8 mouse cellular contexts compared by ENCODE assay signal in the genomic region with DNA sequence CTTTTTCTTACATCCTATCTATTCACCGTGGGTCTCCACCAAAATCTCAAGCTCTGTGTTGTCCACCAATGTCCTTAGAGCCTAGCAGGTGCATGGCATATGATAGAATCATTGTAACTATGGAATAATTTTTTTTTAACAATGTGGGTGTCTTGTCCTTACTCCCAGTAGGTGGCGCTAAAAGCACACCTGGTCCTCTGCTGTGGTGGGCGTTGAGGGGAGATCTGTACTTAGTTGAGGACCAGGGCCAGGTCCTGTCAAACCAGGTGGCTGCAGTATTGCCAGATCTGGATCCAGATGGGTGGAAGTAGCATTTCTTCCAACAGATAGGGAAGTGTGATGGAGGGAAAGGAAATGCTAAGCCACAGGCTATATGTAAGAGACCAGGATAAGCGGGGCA. TPM values are rescaled to one million over a fixed set of nuclear protein-coding genes. Genes with fewer than 3 reads are reported as not detected.
DNase-seq lines count a peak whose midpoint lies in the region; ATAC-seq and TF ChIP-seq lines count a peak whose summit lies in the region.
"Had no signal": no experiment of that assay in that cellular context is flagged by ENCODE, and none has a peak within 500 bp of the region (broad histone marks: within the 10 kb centered on the region; RNA-seq: fewer than 3 reads in every experiment).

No protein-coding gene starts in this region.

- H3K4me1 ChIP-seq in lung, adult 2 months (ENCODE audit: control insufficient read depth, insufficient read depth, low read length), result no peaks in the 10 kb centered on the region
- no peaks in the 10 kb centered on the region for H3K4me1 ChIP-seq in hindbrain, postnatal 0 days (ENCODE audit: insufficient read depth, low read length)

- no peak overlapping the region for H3K4me3 ChIP-seq in lung, adult 2 months (replicated peaks; ENCODE audit: extremely low read depth, low read depth, low read length)
- H3K4me3 ChIP-seq in hindbrain, postnatal 0 days (ENCODE audit: low read length), result no peak overlapping the region
- H3K4me3 ChIP-seq: megakaryocyte, embryonic 14.5 days had no signal

- TF ChIP-seq CTCF in lung, adult 2 months (IDR thresholded peaks at IDR 0.05; ENCODE audit: insufficient read depth, low read length), result peak; percentile 73
- peak; percentile 81 for TF ChIP-seq CTCF in hindbrain, postnatal 0 days (IDR thresholded peaks at IDR 0.05; ENCODE audit: low read depth)

- no peaks in the 10 kb centered on the region for H3K36me3 ChIP-seq in hindbrain, postnatal 0 days (ENCODE audit: insufficient read depth, low read length)

- no peak overlapping the region for H3K4me2 ChIP-seq in hindbrain, postnatal 0 days (ENCODE audit: low read depth, low read length)

- 23% methylated on average over 4 of the region's 4 CpGs for WGBS in lung, adult 2 months
- 30% methylated on average over 4 of the region's 4 CpGs for WGBS in hindbrain, postnatal 0 days

- no peaks in the 10 kb centered on the region for H3K27me3 ChIP-seq in hindbrain, postnatal 0 days (ENCODE audit: insufficient read depth, low read length)

- no peak for TF ChIP-seq POLR2A in lung, adult 2 months (IDR thresholded peaks at IDR 0.05; ENCODE audit: borderline replicate concordance, extremely low read depth, low read depth, low read length)

- ATAC-seq in activated CD4-positive, CD25-positive, alpha-beta regulatory T cell, adult 4 months, result peak; percentile 76
- ATAC-seq in hindbrain, postnatal 0 days, result peak; percentile 71
- peak; percentile 87 for ATAC-seq in megakaryocyte progenitor cell, adult 5-6 weeks (replicated peaks; ENCODE audit: poor library complexity)

- H3K27ac ChIP-seq in hindbrain, postnatal 0 days, result no peak overlapping the region

- H3K9ac ChIP-seq in hindbrain, postnatal 0 days (replicated peaks; ENCODE audit: low read length), result no peak overlapping the region

- DNase-seq in lung, adult 2 months, result no peak
- DNase-seq in lung, postnatal 25 days (ENCODE audit: low spot score), result no peak
- peak; percentile 71 for DNase-seq in hindbrain, postnatal 0 days (ENCODE audit: low spot score)
- no peak for DNase-seq in adrenal gland, postnatal 36 days
- DNase-seq in yolk sac, embryonic 10.5 days (ENCODE audit: low spot score), result no peak

- H3K9me3 ChIP-seq in hindbrain, postnatal 0 days (ENCODE audit: low read length), result no peaks in the 10 kb centered on the region
- H3K9me3 ChIP-seq: megakaryocyte, embryonic 14.5 days had no signal

RNA-seq across cellular contexts. Expression of gene Mfsd2a, which starts 16.6 kb away (rescaled TPM):
- polyA plus RNA-seq in lung, adult 2 months (2012; rRNA removed), result 7.2 and 11.3 TPM in 2 replicates
- 1 to 10 TPM; 1.3 to 1.6 TPM for polyA plus RNA-seq in activated CD4-positive, CD25-positive, alpha-beta regulatory T cell, adult 4 months (2017; shearing (Covaris generic))
- 63.6 and 68.0 TPM in 2 replicates for total RNA-seq in hindbrain, postnatal 0 days (2014; rRNA removed)
- 34.9 and 42.6 TPM in 2 replicates for polyA plus RNA-seq in hindbrain, postnatal 0 days (2015; fragmentation: Nextera tagmentation; extraction: Ambion mirVana)
- total RNA-seq in megakaryocyte progenitor cell, adult 5-6 weeks (2015), result 0.10 and 0.22 TPM in 2 replicates
- 0.20 TPM in 1 of 2 replicates, not detected in the other for total RNA-seq in megakaryocyte progenitor cell, adult 5-6 weeks (2017)
- 1 to 10 TPM; 5.4 to 6.6 TPM for total RNA-seq in adrenal gland, postnatal 36 days (2021)

RNA-seq across cellular contexts. Expression of gene Mycl, which starts 51.0 kb away (rescaled TPM):
- polyA plus RNA-seq in lung, adult 2 months (2012; rRNA removed), result 8.1 and 11.7 TPM in 2 replicates
- polyA plus RNA-seq in activated CD4-positive, CD25-positive, alpha-beta regulatory T cell, adult 4 months (2017; shearing (Covaris generic)), result not detected
- 67.5 and 79.4 TPM in 2 replicates for total RNA-seq in hindbrain, postnatal 0 days (2014; rRNA removed)
- polyA plus RNA-seq in hindbrain, postnatal 0 days (2015; fragmentation: Nextera tagmentation; extraction: Ambion mirVana), result 34.3 and 34.8 TPM in 2 replicates
- total RNA-seq in megakaryocyte progenitor cell, adult 5-6 weeks (2015), result 0.12 and 0.54 TPM in 2 replicates
- 0.54 and 2.0 TPM in 2 replicates for total RNA-seq in megakaryocyte progenitor cell, adult 5-6 weeks (2017)
- total RNA-seq in adrenal gland, postnatal 36 days (2021), result 1 to 10 TPM; 3.8 to 4.9 TPM

RNA-seq across cellular contexts. Expression of gene Cap1, which starts 58.6 kb away (rescaled TPM):
- polyA plus RNA-seq in lung, adult 2 months (2012; rRNA removed), result 101 and 124 TPM in 2 replicates
- polyA plus RNA-seq in activated CD4-positive, CD25-positive, alpha-beta regulatory T cell, adult 4 months (2017; shearing (Covaris generic)), result 100 to 1,000 TPM; 373 to 385 TPM
- 133 and 141 TPM in 2 replicates for total RNA-seq in hindbrain, postnatal 0 days (2014; rRNA removed)
- 59.9 and 60.1 TPM in 2 replicates for polyA plus RNA-seq in hindbrain, postnatal 0 days (2015; fragmentation: Nextera tagmentation; extraction: Ambion mirVana)
- 125 and 140 TPM in 2 replicates for total RNA-seq in megakaryocyte progenitor cell, adult 5-6 weeks (2015)
- 169 and 175 TPM in 2 replicates for total RNA-seq in megakaryocyte progenitor cell, adult 5-6 weeks (2017)
- 100 to 1,000 TPM; 139 to 163 TPM for total RNA-seq in adrenal gland, postnatal 36 days (2021)

Comparison
In these comparisons a context has a peak if more than half of its experiments do, and no peak if none do; other contexts are left out.
1. RNA of gene Mfsd2a, which starts 16.6 kb away (total RNA-seq): 63.6 to 68.0 TPM in hindbrain, postnatal 0 days and 5.4 to 6.6 TPM in adrenal gland, postnatal 36 days; 0.10 to 0.22 TPM in megakaryocyte progenitor cell, adult 5-6 weeks; every median in the first group is over 4 times any median in the second.
2. RNA of gene Mycl, which starts 51.0 kb away (total RNA-seq): 67.5 to 79.4 TPM in hindbrain, postnatal 0 days; 3.8 to 4.9 TPM in adrenal gland, postnatal 36 days and 0.12 to 2.0 TPM in megakaryocyte progenitor cell, adult 5-6 weeks; every median in the first group is over 10 times any median in the second.
3. Peak in every context shown above with its lines, with median percentiles within 50 percentile points of each other: ATAC-seq.